Mouse (Mus musculus) cerebellum, adult 2 months (tissue): ENCODE data around the gene Fam149a.

Experiments
- CTCF ChIP-seq: fragments of 200-500 bp; IDR thresholded peaks from 2 replicates; pipeline ENCODE4 v1.5.1; 2011; ENCODE audit warnings: low read depth, mild to moderate bottlenecking, control low read depth, low read length, moderate library complexity, borderline replicate concordance; ENCODE audit not compliant: insufficient read depth
- POLR2A ChIP-seq: fragments of 200-500 bp; IDR thresholded peaks from 2 replicates; pipeline ENCODE4 v1.6.1; 2011; ENCODE audit warnings: low read length, control low read depth, borderline replicate concordance; ENCODE audit not compliant: insufficient read depth

DNA sequence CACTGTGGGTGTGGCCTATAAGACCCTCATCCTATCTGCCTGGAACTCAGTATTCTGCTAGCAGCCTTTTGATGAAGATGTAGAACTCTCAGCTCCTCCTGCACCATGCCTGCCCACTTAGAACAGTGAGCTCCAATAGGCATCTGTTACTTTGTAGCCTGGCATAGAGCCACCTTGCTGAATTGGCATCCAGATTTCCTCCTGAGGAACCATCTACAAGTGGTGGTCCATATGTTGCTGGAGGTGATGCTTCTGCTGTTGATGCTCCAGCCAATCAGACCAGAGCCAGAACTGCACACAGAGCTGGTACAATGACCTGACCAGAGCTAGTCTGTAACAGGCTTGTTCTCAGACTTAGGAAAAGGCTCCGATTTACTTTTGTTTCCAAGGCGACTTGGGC lies 90.3 kb downstream of the Fam149a start:
- TF ChIP-seq POLR2A (no peak), CTCF (no peak)
